Mouse (Mus musculus) MEL (cell line): ENCODE results near the gene Ttc3. TPM values are rescaled to one million over a fixed set of nuclear protein-coding genes. Genes with fewer than 3 reads are reported as not detected.

Experiments used
- DNase-seq: peaks from one replicate; pipeline ENCODE4 v3.0.0; 2011; ENCODE audit warnings: low read depth, low spot score
- H3K27ac ChIP-seq: 2 replicates; pipeline ENCODE4 v1.5.1; 2012; ENCODE audit warnings: low read depth, mild to moderate bottlenecking, control low read depth, low read length, moderate library complexity; ENCODE audit not compliant: control insufficient read depth
- H3K27me3 ChIP-seq, 2 experiments: fragments of 150-350 bp in 1 of 2; sonication (generic) in 1 of 2; 2 replicates each; pipeline ENCODE4 v1.6.1; 2012; ENCODE audit warnings: low read length in 2 of 2, mild to moderate bottlenecking in 2 of 2, improper control_type of control experiment in 1 of 2, moderate library complexity in 1 of 2; ENCODE audit not compliant: insufficient read depth in 2 of 2, control insufficient read depth in 1 of 2
- H3K36me3 ChIP-seq, 2 experiments: 2 replicates each; pipeline ENCODE4 v1.6.1; 2012 to 2014; ENCODE audit warnings: low read length in 2 of 2, improper control_type of control experiment in 1 of 2, inconsistent platforms in 1 of 2, mild to moderate bottlenecking in 1 of 2; ENCODE audit not compliant: insufficient read depth in 2 of 2, control insufficient read depth in 1 of 2
- H3K4me1 ChIP-seq, 2 experiments: fragments of 150-350 bp in 1 of 2; sonication (generic) in 1 of 2; 2 replicates each; pipeline ENCODE4 v1.6.1; 2012; ENCODE audit warnings: low read length in 2 of 2, improper control_type of control experiment in 1 of 2, mild to moderate bottlenecking in 1 of 2; ENCODE audit not compliant: insufficient read depth in 2 of 2, control insufficient read depth in 1 of 2
- H3K4me3 ChIP-seq, 2 experiments: fragments of 150-350 bp in 1 of 2; sonication (generic) in 1 of 2; 2 replicates each; pipeline ENCODE4 v1.5.1; 2012; ENCODE audit warnings: low read depth in 2 of 2, low read length in 2 of 2, mild to moderate bottlenecking in 2 of 2, moderate library complexity in 2 of 2, control low read depth in 1 of 2, improper control_type of control experiment in 1 of 2; ENCODE audit not compliant: control insufficient read depth in 1 of 2, insufficient read depth in 1 of 2
- H3K79me2 ChIP-seq: 2 replicates; pipeline ENCODE4 v1.6.1; 2012; ENCODE audit warnings: mild to moderate bottlenecking, low read length, moderate library complexity; ENCODE audit not compliant: control insufficient read depth, poor library complexity, insufficient read depth
- H3K9ac ChIP-seq: 2 replicates; pipeline ENCODE4 v1.6.1; 2012; ENCODE audit warnings: low read depth, mild to moderate bottlenecking, control low read depth, low read length, moderate library complexity; ENCODE audit not compliant: control insufficient read depth, poor library complexity, severe bottlenecking
- H3K9me3 ChIP-seq: fragments of 150-350 bp; sonication (generic); replicated peaks from 2 replicates; pipeline ENCODE4 v1.6.1; 2012; ENCODE audit warnings: mild to moderate bottlenecking, low read length, improper control_type of control experiment, moderate library complexity; ENCODE audit not compliant: insufficient read depth
- CHD1 ChIP-seq: IDR thresholded peaks from 2 replicates; pipeline ENCODE4 v1.6.1; 2012; ENCODE audit warnings: low read depth, mild to moderate bottlenecking, inconsistent platforms, low read length, improper control_type of control experiment
- CHD2 ChIP-seq: IDR thresholded peaks from 2 replicates; pipeline ENCODE4 v1.6.1; 2011; ENCODE audit warnings: low read length, improper control_type of control experiment
- E2F4 ChIP-seq: IDR thresholded peaks from 2 replicates; pipeline ENCODE4 v1.6.1; 2011; ENCODE audit warnings: low read depth, low read length, improper control_type of control experiment, borderline replicate concordance
- ELF1 ChIP-seq: IDR thresholded peaks from 2 replicates; pipeline ENCODE4 v1.6.1; 2014; ENCODE audit warnings: low read depth, mild to moderate bottlenecking, inconsistent platforms, low read length, improper control_type of control experiment, moderate library complexity
- HCFC1 ChIP-seq: IDR thresholded peaks from 2 replicates; pipeline ENCODE4 v1.6.1; 2012; ENCODE audit warnings: low read depth, mild to moderate bottlenecking, inconsistent platforms, low read length, improper control_type of control experiment, moderate library complexity
- KAT2A ChIP-seq: conservative IDR thresholded peaks from 2 replicates; pipeline ENCODE4 v1.6.1; 2012; ENCODE audit warnings: low read depth, low read length, improper control_type of control experiment, inconsistent platforms
- MYC ChIP-seq: IDR thresholded peaks from 2 replicates; pipeline ENCODE4 v1.6.1; 2011; ENCODE audit warnings: low read depth, mild to moderate bottlenecking, low read length, improper control_type of control experiment, moderate library complexity
- NELFE ChIP-seq: IDR thresholded peaks from 2 replicates; pipeline ENCODE4 v1.6.1; 2011; ENCODE audit warnings: low read depth, low read length, improper control_type of control experiment
- POLR2A ChIP-seq, 2 experiments: IDR thresholded peaks; 2 replicates each; pipeline ENCODE4 v1.6.1; 2011 to 2012; ENCODE audit warnings: low read length in 2 of 2, mild to moderate bottlenecking in 2 of 2, control low read depth in 1 of 2, improper control_type of control experiment in 1 of 2, low read depth in 1 of 2, moderate library complexity in 1 of 2; ENCODE audit not compliant: control insufficient read depth in 1 of 2, insufficient read depth in 1 of 2, poor library complexity in 1 of 2
- POLR2AphosphoS2 ChIP-seq: IDR thresholded peaks from 2 replicates; pipeline ENCODE4 v1.6.1; 2011; ENCODE audit warnings: low read length, improper control_type of control experiment
- RCOR1 ChIP-seq: IDR thresholded peaks from 2 replicates; pipeline ENCODE4 v1.6.1; 2012; ENCODE audit warnings: low read depth, mild to moderate bottlenecking, inconsistent platforms, low read length, improper control_type of control experiment
- SMC3 ChIP-seq: IDR thresholded peaks from 2 replicates; pipeline ENCODE4 v1.6.1; 2011; ENCODE audit warnings: low read depth, low read length, improper control_type of control experiment
- TAL1 ChIP-seq: IDR thresholded peaks from 2 replicates; pipeline ENCODE4 v1.6.1; 2012; ENCODE audit warnings: mild to moderate bottlenecking, inconsistent platforms, low read length, moderate library complexity, mixed read lengths
- TBP ChIP-seq: IDR thresholded peaks from 2 replicates; pipeline ENCODE4 v1.8.0; 2011; ENCODE audit warnings: low read depth, low read length, improper control_type of control experiment
- TCF12 ChIP-seq: IDR thresholded peaks from 2 replicates; pipeline ENCODE4 v1.6.1; 2014; ENCODE audit warnings: low read depth, mild to moderate bottlenecking, inconsistent platforms, low read length, improper control_type of control experiment, moderate library complexity
- USF1 ChIP-seq: IDR thresholded peaks from 2 replicates; pipeline ENCODE4 v1.6.1; 2014; ENCODE audit warnings: low read depth, mild to moderate bottlenecking, inconsistent platforms, low read length, improper control_type of control experiment, moderate library complexity
- ZC3H11A ChIP-seq: IDR thresholded peaks from 2 replicates; pipeline ENCODE4 v1.6.1; 2012; ENCODE audit warnings: low read depth, mild to moderate bottlenecking, inconsistent platforms, low read length, improper control_type of control experiment
- ZMIZ1 ChIP-seq: IDR thresholded peaks from 2 replicates; pipeline ENCODE4 v1.6.1; 2012; ENCODE audit warnings: low read depth, mild to moderate bottlenecking, inconsistent platforms, low read length, improper control_type of control experiment, moderate library complexity
- ZNF384 ChIP-seq: IDR thresholded peaks from 2 replicates; pipeline ENCODE4 v1.6.1; 2012; ENCODE audit warnings: low read depth, mild to moderate bottlenecking, inconsistent platforms, low read length, improper control_type of control experiment
- polyA plus RNA-seq, 2 experiments: library from polyadenylated mRNA; stranded (reverse) in 1 of 2; unstranded in 1 of 2; fragments of >175 nt in 1 of 2; fragments of >200 nt in 1 of 2; gene quantifications; 2 replicates each; pipeline versions ENCODE4 v1.2.1 to v1.2.4; 2012; ENCODE audit warnings: low replicate concordance in 2 of 2, low read depth in 1 of 2; ENCODE audit not compliant: insufficient read length in 2 of 2, insufficient read depth in 1 of 2, missing spikeins in 1 of 2
- total RNA-seq: library from RNA; depleted of rRNA; stranded (reverse); fragments of 300-350 nt; gene quantifications from 2 replicates; pipeline ENCODE4 v1.2.3, GENCODE M21; 2012

Gene Ttc3
- total and polyA plus RNA-seq, 3 experiments = 46.4 to 352 (median 47.5) TPM

DNA sequence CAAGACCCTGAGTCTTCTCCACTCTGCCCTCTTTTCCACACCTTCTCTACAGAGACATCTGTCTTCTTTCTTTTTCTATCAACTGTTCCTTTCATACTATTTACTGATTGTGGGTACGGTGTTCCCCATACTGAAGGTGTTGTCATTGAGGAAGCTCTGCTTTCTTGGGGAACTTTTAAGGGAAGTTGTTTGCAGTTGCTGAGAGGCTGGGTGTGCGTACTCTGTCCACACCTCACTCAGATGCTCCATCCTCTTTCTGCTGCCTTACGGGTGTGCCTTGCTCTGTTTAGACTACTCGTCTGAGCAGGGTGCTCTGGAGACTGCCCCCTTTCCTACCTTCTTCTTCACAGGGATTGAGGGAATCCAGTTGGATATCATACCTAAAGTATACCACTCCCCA lies 21.9 kb downstream of the Ttc3 start:
- Histone ChIP-seq H3K9me3 (no peaks in the 10 kb centered on the region), H3K36me3 (peaks cover 2 to 24% of the 10 kb centered on the region in 2 experiments; a peak in 3 of 4 replicates)
- TF ChIP-seq CHD2 = no peak
- TF ChIP-seq CHD1 = no peak
- TF ChIP-seq E2F4 = no peak
- TF ChIP-seq POLR2A (IDR thresholded peaks at IDR 0.05; ENCODE audit: control insufficient read depth in 1 of 2, insufficient read depth in 1 of 2, low read depth in 1 of 2, low read length in 2 of 2, poor library complexity in 1 of 2) = no peak
- TF ChIP-seq MYC = no peak
- no peak for TF ChIP-seq ZMIZ1
- no peak for TF ChIP-seq ZC3H11A
- TF ChIP-seq POLR2AphosphoS2 = no peak
- TF ChIP-seq TCF12 = no peak
- TF ChIP-seq TAL1 = no peak
- no peak for TF ChIP-seq RCOR1
- no peak for TF ChIP-seq USF1
- TF ChIP-seq ELF1 = no peak
- TF ChIP-seq TBP = no peak
- no peak for TF ChIP-seq SMC3
- TF ChIP-seq KAT2A = no peak
- TF ChIP-seq NELFE = no peak

DNA sequence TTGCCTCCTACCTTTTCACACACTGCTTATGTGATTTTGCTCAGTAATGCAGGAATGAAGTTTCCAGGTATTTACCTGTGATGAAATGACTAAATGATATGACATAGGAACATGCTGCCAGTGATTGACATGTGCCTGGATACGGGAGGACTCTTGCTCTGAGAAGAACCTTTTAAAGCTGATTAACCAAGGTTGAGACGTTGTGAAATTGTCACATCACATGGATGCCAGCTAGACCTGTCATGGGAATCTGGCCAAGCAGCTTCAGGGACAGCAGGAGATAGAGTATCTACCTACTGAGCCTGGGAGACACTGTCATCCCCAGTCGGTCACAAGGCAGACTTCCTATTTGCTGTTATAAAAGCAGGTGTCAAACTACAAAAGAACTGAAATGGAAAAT lies 24.6 kb downstream of the Ttc3 start:
- H3K27ac ChIP-seq = no peak overlapping the region
- no peak for DNase-seq
- H3K36me3 ChIP-seq = peaks cover 0 to 22% of the 10 kb centered on the region in 2 experiments; a peak in 2 of 4 replicates
- H3K27me3 ChIP-seq = no peaks in the 10 kb centered on the region
- no peak overlapping the region for H3K9ac ChIP-seq
- no peaks in the 10 kb centered on the region for H3K9me3 ChIP-seq
- TF ChIP-seq CHD1 (no peak), HCFC1 (no peak), KAT2A (no peak), ZNF384 (no peak), E2F4 (no peak)
- no peaks in the 10 kb centered on the region for H3K4me1 ChIP-seq
- no peaks in the 10 kb centered on the region; the same call in 1 of the 2 replicates for H3K79me2 ChIP-seq
- H3K4me3 ChIP-seq = no peak overlapping the region

More for the DNA sequence above, 21.9 kb downstream of the Ttc3 start:
- Histone ChIP-seq H3K9ac (no peak overlapping the region), H3K79me2 (peaks cover 2% of the 10 kb centered on the region; the same call in 1 of the 2 replicates), H3K4me1 (no peaks in the 10 kb centered on the region), H3K27ac (no peak overlapping the region), H3K4me3 (no peak overlapping the region), H3K27me3 (no peaks in the 10 kb centered on the region)
- DNase-seq = no peak
